Mouse (Mus musculus) kidney, adult 11 months (tissue): Measurements from ENCODE around the gene Ogfr.

Source experiments
- DNase-seq: peaks from one replicate; pipeline ENCODE4 v3.0.0; 2022

Ogfr gene

GRCm38 (mm10) chr2:180604781-180605180, 15.7 kb downstream of the Ogfr start:
- no peak for DNase-seq

DNA sequence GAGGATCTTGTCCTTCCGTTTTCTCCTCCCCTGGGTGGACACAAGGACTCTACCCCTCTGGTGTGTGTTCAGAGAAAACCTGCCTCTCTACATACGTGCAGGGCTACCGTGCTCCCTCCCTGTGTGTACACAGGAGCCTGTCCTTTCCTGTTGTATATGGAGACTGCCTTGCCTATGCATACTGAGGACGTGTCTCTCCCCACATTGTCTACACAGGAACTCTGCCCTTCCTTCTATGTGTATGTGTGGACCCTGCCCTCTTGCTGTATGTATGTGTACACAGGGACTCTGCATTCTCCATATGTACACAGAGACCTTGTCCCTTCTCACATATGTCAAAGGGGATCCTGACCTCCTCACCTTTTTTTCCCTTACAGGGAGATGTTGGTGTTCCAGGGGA, 21.2 kb downstream of the Ogfr start:
- DNase-seq = no peak

- DNase-seq = no peak
Observed at GRCm38 (mm10) chr2:180611882-180612281, 22.8 kb downstream of the Ogfr start.

GRCm38 (mm10) chr2:180641576-180642554, 52.8 kb downstream of the Ogfr start:
- no peak for DNase-seq

- DNase-seq = no peak
Observed at GRCm38 (mm10) chr2:180642555-180643260, 53.7 kb downstream of the Ogfr start, which contains the start of gene Tcfl5. Gene Tcfl5 (minus strand): TSS chr2:180642708.

DNA sequence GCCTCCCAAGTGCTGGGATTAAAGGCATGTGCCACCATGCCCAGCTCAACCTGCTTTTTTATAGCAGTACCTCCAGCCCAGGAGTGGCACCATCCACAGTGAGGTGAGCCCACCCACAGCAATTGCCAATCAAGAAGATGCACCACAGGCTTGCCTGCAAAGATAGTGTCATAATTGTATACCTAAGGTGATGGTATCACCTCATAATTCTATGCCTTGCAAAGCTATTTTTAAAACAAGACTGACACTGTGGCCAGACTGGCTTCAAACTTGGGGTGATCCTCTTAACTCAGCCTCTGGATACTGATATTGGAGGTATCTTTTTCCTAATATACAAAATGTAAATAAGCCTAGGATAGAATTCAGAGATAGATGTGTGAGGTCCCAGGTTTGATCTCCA, 54.6 kb downstream of the Ogfr start:
- DNase-seq = no peak
